Mouse (Mus musculus) cerebellum, postnatal 10 days (tissue): ENCODE results near the gene Diexf.

Source experiments
- DNase-seq, 2 experiments: peaks; one replicate each; pipeline ENCODE4 v3.0.0; 2021; ENCODE audit warnings: mixed read lengths in 2 of 2

Diexf gene

DNA sequence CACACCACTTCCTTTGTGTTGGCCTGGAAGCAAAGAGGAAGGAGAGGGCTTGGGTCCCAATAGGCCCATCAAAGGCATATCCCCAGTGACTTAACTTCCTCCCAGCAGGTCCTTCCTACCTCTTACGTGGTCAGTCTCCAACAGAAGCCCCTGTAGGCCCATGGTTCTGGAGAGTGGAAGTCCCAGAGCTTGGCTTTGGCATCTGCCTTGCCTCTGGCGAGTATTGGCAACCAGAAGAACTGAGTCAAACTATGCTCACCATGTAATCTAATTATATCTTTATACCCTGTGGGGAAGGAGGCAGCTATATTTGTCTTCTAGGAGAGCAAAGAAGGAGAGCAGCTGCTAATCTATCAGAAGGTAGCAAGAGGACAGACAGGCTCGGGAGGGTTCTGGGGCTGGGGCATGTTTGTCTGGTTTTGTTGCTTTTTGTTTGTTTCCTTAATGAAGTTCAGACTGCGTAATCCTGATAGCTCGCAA lies 44.5 kb downstream of the Diexf start:
- no peak for DNase-seq

DNA sequence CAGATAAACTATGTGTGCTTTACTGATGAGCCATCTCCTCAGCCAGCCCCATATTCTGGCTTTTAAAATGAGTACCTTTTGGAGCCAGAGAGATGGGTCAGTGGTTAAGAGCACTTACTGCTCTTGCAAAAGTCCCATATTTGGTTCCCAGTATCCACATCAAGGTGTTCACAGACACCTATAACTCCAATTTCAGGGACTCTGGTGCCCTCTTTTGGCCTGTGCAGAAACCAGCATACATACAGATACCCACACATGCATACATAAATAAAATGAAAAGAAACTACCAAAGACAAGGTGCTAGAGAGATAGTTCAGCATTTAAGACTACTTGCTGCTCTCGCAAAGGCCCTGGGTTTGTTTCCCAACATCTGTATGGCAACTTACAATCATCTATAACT lies 46.1 kb downstream of the Diexf start:
- DNase-seq: no peak

- no peak for DNase-seq
Measured at GRCm38 (mm10) chr1:193083051-193083450, 47.0 kb downstream of the Diexf start.

GRCm38 (mm10) chr1:193082311-193082921 lies 47.7 kb downstream of the Diexf start:
- DNase-seq: no peak

- DNase-seq: no peak
Measured at GRCm38 (mm10) chr1:193062618-193063017, 67.5 kb downstream of the Diexf start.

GRCm38 (mm10) chr1:193060167-193060566 lies 69.9 kb downstream of the Diexf start:
- DNase-seq: no peak

GRCm38 (mm10) chr1:193059596-193059995 lies 70.5 kb downstream of the Diexf start:
- DNase-seq: peak in 1 of 2 experiments; percentile 12

DNA sequence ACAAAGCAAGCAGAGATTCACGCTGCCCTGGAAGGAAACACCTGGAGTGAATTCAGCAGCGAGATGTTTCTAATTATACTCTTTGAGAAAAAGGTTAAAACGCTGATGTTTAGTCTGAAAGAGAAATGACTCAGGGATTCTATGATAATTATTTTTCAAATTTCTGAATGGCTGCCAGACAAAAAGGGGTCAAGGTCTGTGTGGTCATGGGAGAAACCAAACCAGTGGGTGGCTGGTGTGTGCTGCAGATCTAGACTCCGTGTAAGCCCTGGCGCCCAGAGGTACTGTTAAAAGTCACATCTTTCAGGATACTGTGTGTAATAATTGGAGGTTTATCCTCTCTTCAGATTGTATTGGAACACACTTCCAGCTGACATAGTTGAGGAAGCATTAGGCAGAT lies 75.7 kb downstream of the Diexf start:
- no peak for DNase-seq

DNA sequence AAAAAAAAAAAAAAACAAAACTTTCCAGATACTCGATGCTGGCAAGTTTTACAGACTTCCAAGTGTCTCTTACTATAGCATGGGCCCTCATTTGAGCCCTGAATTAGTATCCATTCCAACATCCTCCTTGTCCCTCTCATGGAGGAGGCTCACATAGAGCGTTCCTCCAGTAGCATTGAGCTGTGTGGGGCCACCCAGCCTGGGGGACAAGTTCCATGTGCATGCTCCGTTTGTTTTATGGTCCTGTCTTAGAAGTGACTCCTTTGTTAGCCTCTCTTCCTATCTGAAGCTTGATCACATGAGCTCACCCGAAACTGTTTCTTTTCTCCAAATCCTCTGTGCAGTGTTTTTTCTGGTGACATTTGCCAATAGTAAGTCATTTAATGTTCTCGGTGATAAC lies 77.0 kb downstream of the Diexf start:
- no peak for DNase-seq

DNA sequence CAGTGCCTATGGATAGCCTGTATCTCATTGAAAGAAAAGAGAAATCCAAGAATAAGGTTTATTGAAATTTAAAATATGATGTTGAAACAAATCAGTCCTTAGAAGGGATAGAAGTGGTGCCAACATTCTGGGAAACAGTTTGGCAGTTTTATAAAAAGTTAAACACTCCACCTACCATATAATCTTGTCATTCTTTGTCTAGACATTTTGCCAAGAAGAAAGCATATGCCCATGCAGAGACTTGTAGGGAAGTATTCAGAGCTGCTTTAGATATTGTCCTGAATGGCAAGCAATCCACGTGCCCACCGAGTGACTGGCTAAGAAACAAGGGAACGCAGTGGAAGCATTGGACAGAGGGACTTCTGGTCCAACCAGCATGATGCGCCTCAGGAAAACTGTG lies 82.5 kb downstream of the Diexf start:
- DNase-seq: no peak

DNA sequence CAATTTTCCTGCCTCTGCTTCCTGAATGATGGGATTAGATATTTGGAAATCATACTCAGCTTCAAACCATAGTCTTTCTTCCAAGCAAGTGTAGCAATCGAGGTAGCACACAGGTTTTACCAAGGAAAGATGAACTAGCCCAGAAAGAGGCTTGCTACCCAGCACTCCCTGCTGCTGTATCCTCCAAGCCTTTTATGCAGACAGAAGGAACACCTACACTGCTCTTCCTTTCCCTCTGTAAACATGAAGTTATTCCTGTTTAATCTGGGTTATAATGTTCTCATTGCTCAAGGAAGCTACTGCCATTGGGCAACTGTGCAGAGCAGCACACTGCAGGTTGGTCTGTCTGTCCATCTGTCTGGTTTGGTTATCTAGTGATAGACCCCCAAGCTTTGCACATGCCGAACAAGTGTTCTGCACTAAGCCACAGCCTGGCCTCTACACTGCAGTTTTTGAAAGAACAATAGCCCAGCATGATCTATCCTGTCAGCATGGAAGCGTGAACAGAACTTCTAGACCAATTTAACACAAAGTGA lies 87.2 kb downstream of the Diexf start:
- DNase-seq: no peak
